Mouse (Mus musculus) lung, adult 2 months (tissue): ENCODE results near the gene Gabrr2.
"Not testable (repeated sequence)": the region's sequence is repeated elsewhere in the genome, so short reads cannot be mapped to it uniquely, and the experiment has no call there.

Source experiments
- CTCF ChIP-seq: fragments of 200-500 bp; IDR thresholded peaks from 2 replicates; pipeline ENCODE4 v1.5.1; 2011; ENCODE audit warnings: mild to moderate bottlenecking, low read length, control low read depth; ENCODE audit not compliant: insufficient read depth
- POLR2A ChIP-seq: fragments of 200-500 bp; IDR thresholded peaks from 2 replicates; pipeline ENCODE4 v1.6.1; 2011; ENCODE audit warnings: low read depth, mild to moderate bottlenecking, control low read depth, low read length, borderline replicate concordance; ENCODE audit errors: extremely low read depth

DNA sequence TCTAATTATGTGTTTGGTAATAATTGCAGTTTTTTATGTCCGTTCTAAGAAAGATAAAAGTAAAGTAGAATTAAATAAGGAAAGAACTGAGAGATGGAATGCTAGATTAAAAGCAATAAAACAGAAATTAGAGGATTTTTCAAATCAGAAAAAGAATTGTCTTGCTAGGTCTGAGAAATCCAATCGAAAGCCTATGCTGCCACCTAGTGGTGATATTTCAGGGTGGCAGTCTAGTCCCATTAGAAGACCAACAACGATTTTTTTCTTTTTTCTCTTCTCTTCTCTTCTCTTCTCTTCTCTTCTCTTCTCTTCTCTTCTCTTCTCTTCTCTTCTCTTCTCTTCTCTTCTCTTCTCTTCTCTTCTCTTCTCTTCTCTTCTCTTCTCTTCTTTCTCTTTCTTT is 56.3 kb downstream of the Gabrr2 start:
- not testable (repeated sequence) for TF ChIP-seq POLR2A
- peak; percentile 59 for TF ChIP-seq CTCF
